Mouse (Mus musculus) naive thymus-derived CD4-positive, alpha-beta T cell, adult 2 months (primary cell): Measurements from ENCODE around the gene Ak2.

Experiments
- DNase-seq: peaks from one replicate; pipeline ENCODE4 v3.0.0-alpha.2; 2011; ENCODE audit warnings: low read depth

The Ak2 gene

DNA sequence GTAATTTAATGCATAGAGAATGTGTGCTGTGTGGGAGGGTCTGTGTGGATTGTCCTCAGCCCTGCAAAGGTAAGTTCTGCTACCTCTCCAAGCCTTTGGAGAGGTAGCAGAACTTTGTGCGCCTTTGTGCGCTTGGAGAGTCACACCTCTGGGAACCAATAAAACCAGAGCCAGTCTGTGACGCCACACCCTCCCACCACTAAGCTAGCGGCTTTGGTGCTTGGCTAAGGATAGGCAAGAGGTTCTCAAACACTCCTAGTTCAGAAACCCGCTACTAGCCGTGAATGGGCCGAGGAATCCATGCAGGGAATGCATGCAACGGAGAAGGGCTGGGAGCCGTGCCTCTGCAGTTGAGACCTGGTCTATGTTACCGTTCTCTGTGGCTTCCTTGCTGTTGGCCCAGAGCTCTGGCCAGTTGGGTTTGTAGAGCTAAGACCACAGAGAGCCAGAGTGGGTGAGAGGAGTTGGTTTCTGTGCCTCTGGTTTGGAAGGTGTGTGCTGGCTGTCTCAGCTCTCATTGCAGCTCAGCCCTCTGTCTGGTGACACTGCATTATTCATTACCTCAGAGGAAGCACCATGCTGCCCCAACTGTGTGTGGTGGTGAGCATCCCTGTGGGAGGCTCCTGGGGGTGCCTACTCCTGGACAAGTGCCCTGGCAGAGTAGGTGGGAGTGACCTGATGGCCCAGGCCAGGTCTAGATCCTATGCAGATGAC lies 21.6 kb downstream of the Ak2 start:
- DNase-seq: no peak

DNA sequence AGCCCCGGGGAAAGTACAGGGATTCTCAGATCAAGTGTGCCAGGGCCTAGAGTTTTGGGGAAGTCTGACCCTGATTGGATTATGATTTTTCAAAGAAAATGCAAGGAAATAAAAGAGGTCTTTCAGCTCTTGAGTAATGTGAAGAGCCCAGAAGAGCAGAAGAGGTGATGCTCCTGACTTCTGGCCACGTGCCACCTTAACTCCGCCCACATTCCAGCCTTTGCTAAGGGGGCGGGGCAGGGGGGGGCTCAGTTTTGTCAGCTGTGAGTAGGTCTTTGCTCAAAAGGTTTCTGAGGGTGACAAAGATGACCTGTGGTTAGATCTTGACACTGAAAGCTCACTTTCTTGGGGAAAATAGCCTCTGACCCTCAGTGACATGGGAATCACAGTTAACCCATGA lies 24.6 kb downstream of the Ak2 start:
- DNase-seq: no peak

DNA sequence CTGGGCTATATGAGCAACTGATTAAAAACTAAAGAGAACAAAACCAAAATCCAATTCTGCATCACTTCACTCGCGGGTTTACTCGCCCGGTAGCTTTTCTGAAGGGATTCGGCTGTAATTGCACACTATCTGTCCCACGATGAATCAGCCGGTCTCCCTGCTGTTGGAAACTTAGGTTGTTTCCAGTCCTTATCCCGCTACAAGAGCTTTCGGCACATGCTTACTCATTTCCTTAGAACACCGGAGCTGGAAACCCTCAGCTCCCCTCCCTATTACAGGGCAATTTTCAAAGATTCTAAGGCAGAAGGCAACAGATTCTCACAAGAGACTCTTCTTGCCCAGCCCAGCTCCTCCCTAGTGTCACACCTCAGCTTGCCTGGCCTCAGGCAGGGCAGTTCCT lies 25.4 kb downstream of the Ak2 start:
- no peak for DNase-seq

DNA sequence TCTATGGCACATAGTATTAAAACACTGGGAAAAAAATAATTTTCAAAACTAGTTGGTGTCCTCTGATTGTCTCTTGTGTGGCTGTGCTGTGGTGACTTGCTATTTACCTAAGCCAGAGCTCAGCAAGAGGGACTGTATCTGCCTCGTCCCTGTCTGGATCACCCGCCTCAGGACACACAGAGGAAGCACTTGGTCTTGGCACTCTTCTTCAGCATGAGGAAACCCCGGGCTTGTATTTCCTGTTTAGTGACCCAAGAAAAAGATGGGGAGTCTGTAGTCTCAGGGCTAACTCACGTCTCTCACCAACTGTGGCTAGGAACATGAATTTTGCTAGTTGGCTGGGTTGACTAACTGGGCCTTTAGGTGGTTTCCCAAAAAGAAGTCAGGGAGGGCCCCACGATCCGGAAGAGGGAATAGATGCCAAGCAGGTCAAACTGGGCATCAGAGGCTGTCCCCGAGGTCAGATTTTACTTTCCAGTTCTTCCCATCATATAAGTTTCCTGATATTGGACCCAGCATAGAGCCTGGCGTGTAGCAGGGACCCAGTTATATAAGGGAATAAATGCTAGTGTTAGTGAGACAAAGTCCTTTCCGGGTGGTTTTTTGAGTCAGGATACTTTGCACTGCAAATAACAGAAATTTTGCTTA lies 27.2 kb downstream of the Ak2 start:
- DNase-seq: no peak

DNA sequence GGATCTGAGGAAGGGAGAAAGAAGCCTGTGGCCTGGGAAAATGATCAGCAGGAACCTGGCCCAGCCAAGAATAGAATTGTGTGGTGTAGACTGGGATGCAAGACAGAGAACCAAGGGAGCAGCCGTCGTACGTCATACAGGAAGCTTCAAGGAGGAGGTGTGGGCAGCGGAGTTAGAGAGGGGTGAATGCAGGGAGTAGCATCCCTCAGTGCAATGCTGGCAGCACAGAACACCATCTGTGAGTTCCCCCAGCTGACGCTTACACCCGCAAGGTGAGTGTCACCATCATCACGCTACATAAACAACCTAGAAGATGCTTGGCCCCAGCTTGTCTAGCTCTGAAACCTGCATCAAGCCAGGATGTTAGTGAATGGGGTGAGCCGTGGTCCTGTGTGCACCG lies 28.0 kb downstream of the Ak2 start:
- no peak for DNase-seq

DNA sequence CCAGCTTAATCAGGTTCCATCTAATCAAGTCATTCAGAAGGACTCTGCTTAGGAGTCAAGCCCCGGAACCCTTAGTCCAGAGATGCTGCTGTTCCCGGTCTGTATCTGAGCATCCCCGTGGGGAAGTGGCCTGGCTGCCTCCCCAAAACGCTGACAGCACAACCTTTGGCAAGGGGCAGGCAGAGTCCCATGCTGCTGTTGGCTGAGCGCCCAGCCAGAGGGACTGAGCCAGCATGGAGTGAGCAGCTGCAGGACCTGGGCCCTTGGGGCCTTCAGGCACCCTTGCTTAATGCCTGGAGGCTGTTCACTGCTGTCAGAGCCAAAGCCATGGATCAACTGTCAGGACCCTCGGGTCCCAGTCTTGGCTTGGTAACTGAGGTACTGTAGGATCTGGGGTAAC lies 28.7 kb downstream of the Ak2 start:
- DNase-seq: no peak

DNA sequence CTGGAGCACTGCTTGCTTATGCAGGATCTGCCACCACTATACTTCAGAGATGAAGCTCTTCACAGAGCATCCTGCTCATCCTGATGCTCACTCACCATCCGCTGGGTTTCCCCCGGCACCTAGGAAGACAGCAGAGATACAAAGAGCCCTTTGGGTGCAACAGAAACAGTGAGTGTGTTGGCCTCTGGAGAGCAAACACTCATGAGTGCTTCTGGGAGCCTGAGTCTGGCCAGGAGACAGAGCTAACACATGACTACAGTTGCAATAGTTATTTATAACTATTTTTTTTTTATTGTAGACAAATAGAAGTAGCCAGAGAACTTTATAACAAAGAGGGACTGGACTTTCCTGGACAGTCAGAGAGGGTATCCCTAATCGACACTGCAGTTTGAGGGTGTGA lies 29.7 kb downstream of the Ak2 start:
- DNase-seq: no peak

DNA sequence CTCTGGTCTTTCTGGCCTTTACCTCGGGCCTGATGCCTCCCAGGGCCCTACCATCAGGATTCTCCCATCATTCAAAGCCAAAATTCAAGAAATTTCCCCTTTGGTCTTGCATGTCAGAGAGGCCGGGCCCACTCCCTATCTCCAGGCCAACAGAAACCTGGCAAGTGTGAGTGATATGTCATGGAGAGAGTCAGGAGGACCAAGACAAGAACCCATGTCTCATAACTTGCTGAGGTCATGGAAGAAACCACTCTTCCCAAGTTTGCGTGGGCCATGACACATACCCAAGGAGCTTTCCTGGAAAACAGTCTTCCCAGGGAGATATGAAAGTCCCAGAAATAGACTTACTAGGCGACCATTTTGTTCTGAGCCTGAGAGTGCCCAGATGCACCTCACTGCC lies 30.1 kb downstream of the Ak2 start:
- DNase-seq: no peak

DNA sequence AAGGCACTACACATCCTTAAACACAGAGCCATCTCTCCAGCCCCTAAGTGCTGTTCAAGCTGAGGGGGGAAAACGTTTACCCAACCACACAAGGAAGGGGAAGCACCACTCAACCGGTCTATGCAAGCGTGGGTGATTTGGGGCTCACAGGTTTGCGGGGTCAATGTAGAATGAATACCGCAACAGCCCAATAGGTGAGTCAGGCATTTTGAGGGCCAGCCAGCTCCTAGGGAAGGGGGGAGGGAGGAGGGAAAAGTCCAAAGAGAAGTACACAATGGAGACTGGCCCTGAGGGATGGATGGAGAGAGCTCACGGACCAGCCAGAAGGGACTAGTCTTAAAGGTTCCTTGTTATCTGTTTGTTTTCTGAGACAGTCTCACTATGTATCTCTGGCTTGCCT lies 32.1 kb downstream of the Ak2 start:
- no peak for DNase-seq

DNA sequence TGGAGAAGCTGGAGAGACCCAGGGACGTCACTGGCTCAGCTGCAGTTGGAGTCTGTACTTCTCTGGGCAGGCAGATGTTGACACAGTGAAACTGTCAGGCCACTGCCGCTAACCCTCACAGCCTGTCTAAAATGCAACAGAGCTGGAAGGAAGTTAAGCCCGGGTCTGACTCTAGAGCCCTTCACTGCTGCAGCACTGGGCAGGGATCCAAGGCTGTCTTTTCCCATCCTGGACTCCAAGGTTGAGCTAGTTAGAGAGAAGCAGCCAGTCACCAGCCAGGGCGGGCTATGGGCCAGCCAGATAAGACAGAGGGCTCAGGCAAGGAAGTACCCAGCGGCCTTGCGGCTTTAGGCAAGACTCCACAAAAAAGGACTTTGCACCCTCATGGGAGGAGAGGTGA lies 33.0 kb downstream of the Ak2 start:
- no peak for DNase-seq

DNA sequence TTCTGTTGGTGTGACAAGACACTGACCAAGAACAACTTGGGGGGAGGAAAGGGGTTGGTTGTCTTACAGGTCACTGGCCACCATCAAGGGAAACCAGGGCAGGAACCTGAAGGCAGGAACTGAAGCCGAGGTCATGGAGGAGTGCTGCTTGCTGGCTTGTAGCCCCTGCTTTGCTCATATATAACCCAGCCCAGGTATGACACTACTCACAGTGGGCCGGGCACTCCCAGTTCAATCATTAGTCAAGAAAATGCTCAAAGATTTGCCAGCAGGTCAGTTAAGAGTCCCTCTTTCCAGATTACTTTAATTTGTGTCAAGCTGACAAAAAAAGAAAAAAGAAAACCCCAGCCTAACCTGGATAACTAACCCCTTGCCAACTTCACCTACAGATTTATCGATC lies 33.9 kb downstream of the Ak2 start:
- DNase-seq: no peak

DNA sequence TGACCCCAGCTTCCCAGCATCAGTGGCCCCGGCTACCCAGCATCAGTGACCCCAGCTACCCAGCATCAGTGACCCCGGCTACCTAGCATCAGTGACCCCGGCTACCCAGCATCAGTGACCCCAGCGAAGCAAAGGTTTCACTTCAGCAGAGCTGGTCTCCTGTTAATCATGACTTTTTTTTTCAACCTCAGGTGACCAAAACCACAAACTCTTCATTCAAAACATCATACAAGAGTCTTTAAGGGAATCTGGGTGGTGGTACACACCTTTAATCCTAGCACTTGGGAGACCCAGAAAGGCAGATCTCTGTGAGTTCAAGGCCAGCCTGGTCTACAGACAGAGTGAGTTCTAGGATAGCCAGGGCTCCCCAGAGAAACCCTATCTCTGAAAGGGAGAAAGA lies 39.0 kb downstream of the Ak2 start:
- no peak for DNase-seq

DNA sequence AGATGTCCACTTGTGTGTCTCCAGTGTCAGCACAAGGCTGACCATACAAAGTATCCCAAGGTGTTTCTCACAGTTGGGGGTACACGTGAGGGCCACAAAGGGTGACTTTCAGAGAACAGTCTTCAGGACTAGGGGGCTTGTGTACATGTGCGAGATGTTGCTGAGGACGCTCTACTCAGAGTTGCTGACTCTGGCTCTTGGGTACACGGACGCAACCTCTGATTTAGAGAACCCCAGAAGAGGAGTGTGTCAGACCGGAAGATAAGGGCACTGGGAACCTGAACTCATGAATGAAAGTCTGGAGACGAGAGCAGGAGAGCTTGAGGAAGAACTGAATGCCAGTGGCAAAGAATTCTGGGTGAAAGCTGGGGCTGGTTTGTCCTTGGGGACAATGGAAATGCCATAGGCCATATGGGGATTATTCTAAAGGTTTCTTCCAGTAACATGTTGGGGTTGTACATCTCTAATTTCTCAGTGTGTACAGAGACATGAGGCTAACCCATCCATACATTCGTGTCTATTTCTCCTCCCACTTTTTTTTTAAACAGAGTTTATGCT lies 39.7 kb downstream of the Ak2 start:
- DNase-seq: peak; percentile 24

DNA sequence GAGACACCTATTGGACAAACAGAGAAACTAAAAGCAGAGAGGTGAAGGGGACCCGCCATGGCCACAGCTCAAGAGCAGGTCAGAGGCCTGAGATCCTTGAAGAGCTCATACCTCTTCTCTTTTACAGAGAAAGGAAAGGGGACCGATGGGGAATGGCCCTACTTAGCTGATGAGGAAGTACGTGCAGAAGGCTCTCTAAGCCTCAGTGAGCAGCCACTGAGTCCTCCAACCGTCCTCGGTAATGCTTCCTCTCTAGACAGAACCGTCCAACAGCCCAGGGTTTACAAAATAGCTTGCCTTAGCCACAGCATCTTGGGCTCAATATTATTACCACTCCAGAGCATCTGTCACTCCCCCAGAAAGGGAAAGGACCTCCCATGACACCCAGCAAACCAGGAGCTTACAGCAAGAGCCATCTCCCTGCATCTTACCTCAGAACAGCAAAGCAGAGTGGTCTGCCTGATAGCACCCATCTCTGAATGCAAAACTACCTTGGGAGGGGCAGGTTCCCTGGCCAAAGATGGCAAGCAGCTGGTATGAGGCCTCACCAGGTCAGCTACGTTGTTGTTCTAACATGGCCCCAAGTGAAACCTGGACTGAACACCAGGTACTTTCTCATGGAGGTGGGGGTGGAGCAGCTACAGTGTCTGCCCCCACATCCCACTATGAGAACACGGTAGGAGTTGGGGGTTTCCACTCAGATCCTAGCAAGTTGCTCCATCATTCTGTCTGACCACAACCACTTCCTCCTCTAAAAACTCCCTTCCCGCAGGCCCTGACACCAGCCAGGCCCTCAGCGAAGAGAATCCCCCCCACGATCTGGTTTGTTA lies 40.6 kb downstream of the Ak2 start:
- peak; percentile 83 for DNase-seq

DNA sequence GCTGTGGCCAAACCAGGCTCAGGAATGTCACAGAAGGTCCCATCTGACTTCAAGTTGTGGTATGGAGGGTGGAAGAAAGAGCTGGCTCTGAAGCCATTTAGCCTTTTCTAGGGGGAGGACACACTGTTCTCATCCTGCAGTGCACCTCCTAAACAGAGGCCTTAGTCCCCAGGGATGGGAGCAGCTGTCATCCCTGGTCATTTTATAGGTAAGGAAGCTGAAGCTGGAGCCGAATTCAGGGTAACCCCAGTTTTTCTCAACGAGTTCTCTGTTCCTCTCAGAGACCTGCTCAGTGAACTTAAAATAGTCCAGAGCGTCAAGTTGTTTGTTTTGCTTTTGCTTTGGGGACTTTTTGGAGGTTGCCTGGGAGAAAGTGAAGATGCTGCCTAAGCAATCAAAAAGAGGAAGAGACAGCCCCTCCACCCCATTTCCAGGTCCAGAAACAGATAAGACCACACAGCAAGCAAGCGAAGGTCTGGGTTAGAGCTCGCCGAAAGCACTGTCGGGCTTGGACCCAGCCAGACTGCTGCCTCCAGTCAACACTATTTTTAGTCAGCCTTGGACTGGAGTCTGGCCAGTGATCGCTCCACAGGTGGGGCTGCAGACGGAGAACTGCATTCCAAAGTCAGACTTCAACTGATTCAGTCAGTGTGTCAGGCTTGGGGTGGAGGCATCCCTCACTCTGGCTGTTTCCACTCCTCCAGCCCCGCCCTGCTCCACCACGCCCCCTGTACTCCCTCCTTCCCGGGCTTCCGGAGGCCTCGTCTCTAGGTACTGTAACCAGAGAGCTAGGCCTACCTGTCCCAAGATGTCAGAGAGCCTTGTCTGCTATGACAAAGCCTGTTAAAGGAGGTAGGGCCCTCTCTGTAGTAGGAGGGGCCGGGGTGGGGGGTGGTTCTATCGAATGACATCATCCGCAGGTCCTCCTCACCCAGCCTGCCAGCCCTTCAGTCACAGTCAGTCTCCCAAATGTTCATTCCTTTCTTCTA lies 41.5 kb downstream of the Ak2 start:
- peak; percentile 81 for DNase-seq

DNA sequence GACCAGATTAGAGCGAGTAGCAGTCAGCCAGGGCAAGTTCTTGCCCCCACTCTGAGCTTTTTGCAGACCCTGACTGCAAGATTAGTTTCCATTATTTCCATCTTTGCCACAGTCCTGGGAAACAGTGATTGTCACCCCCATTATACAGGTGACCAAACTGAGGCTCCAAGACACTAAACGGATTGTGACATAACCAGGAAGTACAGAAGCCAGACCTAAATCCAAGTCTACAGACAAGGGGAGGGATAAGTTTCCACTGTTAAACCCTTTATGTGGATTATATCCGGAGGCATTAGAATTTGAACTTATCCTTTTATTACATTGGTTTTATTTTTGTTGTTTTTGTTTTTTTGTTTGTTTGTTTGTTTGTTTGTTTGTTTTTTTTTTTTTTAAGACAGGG lies 42.5 kb downstream of the Ak2 start:
- no peak for DNase-seq

DNA sequence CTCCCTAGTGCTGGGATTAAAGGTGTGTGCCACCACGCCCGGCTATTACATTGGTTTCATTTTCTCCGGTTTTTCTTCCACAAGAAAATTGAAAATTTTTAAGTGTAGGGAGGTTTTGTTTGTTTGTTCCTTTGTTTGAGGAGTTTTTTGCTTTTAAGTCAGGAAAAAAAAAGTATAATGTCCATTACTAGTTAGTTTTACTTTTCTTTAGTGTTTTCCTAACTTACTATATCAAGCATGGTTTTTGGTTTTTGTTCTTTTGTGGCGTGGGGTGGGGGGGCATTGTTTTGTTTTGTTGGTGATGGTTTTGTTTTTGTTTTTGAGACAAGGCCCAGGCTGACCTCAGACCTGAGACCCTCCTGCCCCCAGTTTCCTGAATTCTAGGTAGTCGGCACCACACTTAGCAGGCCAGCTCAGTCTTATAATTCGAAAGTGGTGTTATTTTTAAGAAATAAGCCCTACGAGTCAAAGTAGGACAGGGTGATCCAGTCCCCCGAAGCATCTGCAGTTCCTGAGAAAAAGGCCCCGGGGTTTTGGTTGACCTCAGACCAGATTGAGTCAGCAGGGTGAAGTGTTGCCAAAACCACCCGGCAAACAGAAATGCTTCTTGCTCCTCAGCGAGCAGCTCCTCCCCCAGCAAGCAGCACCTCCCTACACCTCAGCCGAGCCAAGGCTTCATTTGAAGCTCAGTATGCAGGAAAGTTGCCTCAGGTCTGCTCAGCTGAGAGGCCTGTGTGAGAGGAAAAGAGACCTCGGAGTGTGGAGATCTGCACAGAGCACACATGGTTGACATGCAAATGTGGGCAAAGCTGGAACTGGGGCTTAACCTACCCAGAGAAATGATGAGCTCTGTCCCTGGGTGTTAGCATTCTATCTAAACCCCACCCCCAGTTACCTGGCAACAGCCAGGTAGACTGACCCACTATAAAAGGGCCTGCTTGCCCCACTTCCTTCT lies 43.2 kb downstream of the Ak2 start:
- peak; percentile 77 for DNase-seq

DNA sequence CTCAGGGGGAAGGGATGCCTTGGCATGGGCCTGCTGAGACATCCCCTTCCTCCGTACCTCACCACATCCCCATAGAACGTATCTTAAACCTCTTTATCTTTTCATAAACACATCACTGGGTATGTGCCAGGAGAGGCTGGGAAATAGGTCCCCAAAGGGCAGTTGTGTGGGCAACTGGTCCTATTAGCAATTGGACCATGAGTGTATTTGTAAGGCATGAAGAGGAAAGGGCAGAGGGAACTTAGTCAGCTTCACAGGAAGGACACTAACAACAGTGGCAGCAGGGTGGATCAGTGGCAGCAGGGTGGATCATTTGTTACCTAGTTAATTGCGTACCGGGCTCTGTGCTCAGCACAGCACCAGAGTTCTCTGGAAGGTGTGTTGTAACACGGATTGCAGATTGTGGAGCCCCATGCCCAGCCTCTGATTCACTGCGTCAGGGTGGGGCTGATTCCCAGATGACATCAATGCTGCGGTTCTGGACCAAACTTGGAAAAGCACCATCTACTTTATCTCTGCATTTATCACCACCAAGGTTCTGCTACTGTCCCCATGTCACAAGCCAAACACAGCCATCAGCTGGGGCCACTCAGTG lies 44.2 kb downstream of the Ak2 start:
- DNase-seq: no peak

DNA sequence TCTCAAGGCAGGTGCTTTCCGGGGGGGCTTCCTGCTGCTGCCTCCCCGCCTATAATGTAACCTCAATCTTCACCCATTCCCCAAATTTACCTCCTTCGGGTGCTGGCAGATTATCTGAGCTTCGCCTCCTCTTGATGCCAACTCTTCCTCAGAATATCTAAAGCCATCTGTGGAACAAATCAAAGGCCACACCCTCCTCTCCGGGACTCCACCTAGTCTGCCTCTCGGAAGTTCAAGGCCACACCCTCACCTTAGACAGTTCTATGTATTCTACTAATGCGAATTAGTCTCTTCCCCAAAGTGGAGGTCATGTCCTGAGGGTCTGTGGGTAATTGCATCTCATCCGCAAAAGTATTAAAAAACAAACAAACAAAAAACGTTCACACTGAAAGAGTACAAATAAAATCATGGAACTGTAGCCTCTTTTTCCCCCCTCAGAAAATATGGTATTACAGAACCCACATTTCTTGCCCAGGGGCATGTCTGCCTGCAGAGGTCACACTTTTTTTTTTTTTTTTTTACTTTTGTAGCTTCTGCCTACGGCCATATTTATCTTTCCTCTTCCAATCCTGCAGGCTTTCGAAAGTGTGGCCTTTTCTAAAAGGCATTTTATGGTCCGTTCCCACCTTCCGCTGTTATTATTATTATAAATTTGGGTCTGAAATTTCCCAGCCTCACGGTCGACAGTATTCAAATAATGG lies 56.1 kb downstream of the Ak2 start:
- peak; percentile 28 for DNase-seq
